Mouse (Mus musculus): Measurements from ENCODE around the gene Rac3.
"Not testable (repeated sequence)": the region's sequence is repeated elsewhere in the genome, so short reads cannot be mapped to it uniquely, and the experiment has no call there.

The Rac3 gene

GRCm38 (mm10) chr11:120729432-120730050 is 8.3 kb downstream of the Rac3 start:
- not testable (repeated sequence) for DNase-seq (ENCODE audit: low read depth)

DNA sequence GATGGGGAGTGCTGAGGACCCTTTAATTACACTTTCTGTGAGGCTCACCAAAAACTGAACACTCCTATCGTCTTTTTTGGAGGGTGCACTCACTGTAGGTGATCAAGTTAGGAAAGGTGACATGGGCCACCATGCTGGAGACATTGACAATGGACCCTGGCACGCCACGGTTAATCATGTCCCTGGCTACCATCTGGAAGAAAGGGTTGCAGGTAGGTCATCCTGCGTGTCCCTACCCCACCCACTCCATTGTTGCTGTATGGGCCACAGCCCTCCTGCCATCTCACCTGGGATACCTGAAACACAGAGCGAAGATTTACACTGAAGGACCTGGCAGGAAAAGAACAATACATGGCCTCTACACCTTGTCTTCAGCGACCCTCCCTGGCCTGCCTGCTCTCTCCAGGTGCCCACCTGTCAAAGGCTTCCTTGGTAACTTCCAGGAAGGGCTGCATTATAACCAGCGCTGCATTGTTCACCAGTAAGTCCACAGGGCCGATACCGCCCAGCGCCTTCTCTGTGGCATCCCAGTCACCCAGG is 9.1 kb downstream of the Rac3 start:
- DNase-seq (ENCODE audit: low read depth), result no peak

DNA sequence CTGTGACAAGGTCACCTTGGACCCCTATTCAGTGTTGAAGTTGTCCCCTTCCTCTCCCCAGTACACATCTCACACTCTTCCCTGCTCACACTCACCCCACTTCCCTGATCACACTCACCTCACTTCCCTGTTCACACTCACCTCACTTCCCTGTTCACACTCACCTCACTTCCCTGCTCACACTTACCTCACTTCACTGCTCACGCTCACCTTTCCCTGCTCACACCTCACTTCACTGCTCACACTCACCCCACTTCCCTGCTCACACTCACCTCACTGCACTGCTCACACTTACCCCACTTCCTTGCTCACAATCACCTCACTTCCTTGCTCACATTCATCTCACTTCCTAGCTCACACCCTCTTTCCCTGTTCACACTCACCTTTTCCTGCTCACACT is 10.1 kb downstream of the Rac3 start:
- no peak for DNase-seq (ENCODE audit: low read depth)

DNA sequence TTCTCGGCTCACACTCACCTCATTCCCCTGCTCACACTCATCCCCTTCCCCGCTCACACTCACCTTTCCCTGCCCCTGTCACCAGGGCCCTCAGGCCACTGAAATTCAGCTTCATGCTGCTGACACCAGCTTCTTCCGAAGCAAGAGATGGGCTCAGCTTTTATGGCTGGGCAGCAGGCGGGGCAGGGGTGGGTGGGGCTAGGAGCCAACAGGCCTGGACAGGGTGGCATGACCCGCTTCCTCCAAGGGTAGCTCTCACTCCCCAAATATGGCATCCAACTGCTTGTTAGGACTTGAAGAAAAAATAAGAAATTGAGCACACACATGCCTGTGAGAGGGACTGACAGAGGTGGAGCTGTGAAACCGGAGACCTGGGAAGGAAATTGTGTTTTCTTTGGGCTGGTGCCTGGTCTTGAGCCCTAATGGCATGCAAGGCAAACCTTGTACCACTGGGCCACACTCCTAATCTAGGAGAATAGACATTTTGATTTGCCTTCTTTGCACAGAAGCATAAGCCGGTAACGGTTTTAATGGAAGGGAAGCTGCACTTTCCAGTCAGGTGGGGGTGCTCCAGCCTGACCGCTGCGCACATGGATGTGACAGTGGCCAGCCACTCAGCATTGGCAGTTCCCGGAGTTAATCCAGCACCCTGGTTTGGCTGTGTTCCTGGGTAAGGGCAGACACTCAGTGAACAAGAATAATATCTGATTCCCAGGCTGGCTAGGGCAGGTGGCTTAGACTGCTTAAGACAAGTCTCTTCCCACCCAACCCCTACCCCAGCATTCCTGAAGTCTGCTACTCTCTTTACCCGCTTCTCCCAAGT is 10.8 kb downstream of the Rac3 start, which contains the start of gene Cbr2:
Cbr2 (minus strand) TSS at position 257 of the 823 bp plus-strand sequence.
- peak; percentile 83 for DNase-seq (ENCODE audit: low read depth)

DNA sequence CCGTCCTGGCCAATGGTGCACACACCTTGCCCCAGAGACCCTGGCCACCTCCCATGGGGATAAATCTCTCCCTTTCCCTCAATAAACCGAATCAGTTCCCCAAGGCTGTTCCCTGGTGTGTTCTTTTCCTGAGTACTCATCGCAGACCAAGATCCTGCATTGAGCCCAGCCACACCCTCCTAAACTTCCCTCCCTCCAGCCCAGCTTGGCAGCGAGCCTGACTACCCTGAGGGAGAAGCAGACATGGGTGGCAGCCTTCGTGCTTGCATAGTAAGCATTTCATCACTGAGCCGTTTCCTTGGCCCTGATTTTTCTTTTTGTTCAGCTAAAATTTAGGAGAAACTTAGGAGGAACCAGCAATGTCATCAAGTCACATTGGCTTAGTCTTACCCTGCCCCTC is 12.3 kb downstream of the Rac3 start:
- DNase-seq (ENCODE audit: low read depth), result peak; percentile 90

DNA sequence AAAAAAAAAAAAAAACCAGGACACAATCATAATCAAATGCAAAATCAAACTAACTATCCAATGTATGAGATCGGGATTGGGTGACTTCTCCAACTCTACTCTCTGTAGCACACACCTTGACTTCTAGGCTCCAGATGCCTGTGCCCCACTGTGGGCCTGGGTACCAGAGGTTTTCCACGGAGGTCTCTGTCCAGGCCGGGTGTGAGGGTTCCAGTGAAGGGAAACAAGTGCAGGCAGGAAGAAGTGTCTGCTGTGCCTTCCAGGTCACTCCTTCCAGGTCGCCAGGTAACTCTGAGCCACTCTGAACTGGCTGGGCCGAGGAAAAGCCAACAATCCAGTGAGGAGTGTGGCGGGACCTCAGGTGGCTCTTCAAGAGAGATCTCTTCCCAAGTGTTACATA is 15.2 kb downstream of the Rac3 start:
- no peak for DNase-seq (ENCODE audit: low read depth)

GRCm38 (mm10) chr11:120740981-120741380 is 19.7 kb downstream of the Rac3 start:
- DNase-seq (ENCODE audit: low read depth), result no peak

GRCm38 (mm10) chr11:120744121-120744701 is 22.9 kb downstream of the Rac3 start:
- DNase-seq (ENCODE audit: low read depth), result no peak

DNA sequence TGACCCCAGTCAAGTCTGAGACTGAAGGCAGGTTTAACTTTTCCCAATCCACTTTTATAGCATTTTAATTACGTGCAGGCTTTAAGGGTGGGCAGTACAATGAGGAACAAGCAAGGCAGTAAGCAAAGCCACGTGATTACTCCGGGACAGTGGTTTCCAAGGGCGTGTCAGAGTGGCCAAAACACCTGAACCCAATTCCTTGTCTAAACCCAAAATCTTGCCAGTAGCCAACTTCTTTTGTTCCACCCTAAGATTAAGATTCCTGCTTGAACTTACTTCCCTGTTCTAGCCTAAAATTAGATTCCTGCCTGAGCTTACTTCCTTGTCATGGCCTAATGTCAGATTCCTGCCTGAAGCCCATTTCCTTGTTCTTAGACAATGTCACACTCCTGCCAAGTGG is 26.7 kb downstream of the Rac3 start:
- no peak for DNase-seq (ENCODE audit: low read depth)

DNA sequence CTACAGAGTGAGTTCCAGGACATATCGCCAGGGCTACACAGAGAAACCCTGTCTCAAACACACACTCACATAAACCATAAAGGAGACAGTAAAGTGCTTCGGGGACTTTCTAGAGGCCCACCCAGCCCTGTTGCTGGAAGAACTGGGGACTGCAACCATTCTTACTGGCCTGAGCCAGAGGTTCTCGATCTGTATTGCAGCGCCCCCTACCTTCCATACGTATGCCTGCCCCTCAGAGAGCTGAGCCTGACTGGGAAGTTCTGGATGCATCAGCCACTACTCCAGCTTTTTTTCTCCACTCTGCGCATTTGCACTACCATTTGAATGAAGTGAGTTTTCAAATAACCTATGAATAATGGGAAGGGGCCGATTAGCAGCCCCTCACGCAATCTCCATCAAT is 28.2 kb downstream of the Rac3 start:
- peak; percentile 45 for DNase-seq (ENCODE audit: low read depth)

DNA sequence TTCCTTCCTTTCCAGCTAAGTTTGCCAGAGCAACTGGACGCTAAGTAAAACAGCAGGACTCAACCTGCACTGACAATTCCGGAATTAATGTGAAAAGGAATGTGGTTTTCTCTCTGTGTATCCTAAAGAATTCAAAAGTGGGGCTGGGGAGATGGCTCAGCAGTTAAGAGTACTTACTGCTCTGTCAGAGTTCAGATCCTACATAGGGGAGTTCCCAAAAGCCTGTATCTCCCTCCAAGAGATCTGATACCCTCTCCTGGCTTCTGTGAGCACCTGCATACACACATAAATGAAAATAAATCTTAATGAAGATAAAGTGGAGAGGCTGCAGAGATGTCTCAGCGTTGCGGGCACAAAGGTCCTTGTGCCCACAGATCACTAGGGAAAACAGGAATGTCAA is 30.3 kb downstream of the Rac3 start:
- DNase-seq (ENCODE audit: low read depth), result no peak

GRCm38 (mm10) chr11:120760236-120760635 is 39.0 kb downstream of the Rac3 start:
- no peak for DNase-seq (ENCODE audit: low read depth)

- peak; percentile 52 for DNase-seq (ENCODE audit: low read depth)
Observed at GRCm38 (mm10) chr11:120761811-120762671, 40.8 kb downstream of the Rac3 start.

- DNase-seq (ENCODE audit: low read depth), result peak; percentile 23
Observed at GRCm38 (mm10) chr11:120762672-120763041, 41.4 kb downstream of the Rac3 start, which contains the start of gene Hmga1b. TSS of gene Hmga1b (plus strand) at chr11:120762794.

DNA sequence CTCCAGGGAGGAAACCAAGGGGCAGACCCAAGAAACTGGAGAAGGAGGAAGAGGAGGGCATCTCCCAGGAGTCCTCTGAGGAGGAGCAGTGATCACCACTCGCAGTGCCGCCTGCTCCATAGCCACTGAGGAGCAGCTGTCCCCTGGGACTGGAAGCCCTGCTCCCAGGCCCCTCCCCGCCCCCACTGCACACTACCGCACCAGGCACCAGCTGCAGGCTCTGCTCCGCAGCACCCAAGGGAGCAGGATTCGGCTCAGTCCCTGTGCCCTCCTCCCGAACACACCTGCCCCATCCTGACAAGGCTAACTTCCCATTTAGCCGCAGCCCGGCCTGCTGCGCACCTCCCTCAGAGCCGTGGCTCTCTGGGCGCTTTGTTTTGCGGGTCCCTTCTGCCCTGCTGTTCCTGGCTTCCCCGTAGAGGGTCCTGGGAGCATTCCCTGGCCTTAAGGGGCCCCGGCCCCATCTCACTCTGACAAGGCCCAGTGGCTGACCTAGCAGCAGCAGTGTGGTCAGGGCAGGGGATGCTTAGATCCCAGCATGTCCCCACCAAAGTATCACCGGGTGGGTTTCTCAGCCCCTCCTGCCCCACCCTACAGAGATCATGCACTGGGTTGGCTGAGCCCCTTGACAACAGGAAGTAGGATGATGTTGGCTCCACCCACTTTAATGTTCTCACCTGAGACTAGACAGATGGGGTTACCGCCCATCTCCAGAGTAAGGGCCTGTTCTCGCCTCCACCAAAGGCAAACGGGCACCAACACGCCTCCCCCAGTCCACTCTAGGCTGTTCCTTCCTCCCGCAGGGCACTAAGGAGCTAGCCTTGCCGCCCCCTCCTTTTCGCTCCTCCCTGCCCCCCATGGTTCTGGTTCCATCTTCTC is 42.1 kb downstream of the Rac3 start:
- not testable (repeated sequence) for DNase-seq (ENCODE audit: low read depth)

- DNase-seq (ENCODE audit: low read depth), result not testable (repeated sequence)
Observed at GRCm38 (mm10) chr11:120767023-120767422, 45.8 kb downstream of the Rac3 start.

GRCm38 (mm10) chr11:120768206-120768605 is 46.9 kb downstream of the Rac3 start:
- no peak for DNase-seq (ENCODE audit: low read depth)

- DNase-seq (ENCODE audit: low read depth), result no peak
Observed at GRCm38 (mm10) chr11:120772749-120773148, 51.5 kb downstream of the Rac3 start.
